Comparison of ENCODE assay signal across 9 mouse cellular contexts in the genomic region with DNA sequence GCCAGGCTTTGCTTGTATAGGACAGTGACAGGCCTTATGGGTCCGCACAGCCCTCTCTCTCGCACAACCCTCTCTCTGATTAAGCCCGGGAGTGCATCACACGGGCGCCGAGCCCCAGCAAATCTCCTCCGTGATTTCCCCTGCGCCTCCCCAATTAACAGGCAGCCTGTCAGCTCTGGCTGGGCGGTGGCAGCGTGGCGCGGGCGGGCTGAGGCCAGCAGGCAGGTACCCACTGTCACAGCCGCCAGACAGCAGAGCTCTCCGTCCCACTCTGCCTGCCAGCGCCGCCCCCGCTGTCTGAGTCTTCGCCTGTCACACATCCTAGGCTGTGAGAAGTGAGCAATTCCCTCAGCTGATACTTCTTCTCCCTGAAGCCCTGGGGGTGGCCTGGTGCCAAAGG.
DNase-seq lines count a peak whose midpoint lies in the region; ATAC-seq lines count a peak whose summit lies in the region.
"Had no signal": no experiment of that assay in that cellular context is flagged by ENCODE, and none has a peak within 500 bp of the region (broad histone marks: within the 10 kb centered on the region; RNA-seq: fewer than 3 reads in every experiment).

No protein-coding gene starts in this region.

- no peaks in the 10 kb centered on the region for H3K36me3 ChIP-seq in heart, embryonic 12.5 days

- H3K9ac ChIP-seq in heart, embryonic 12.5 days, result peak overlapping the region; percentile 23

- peak overlapping the region; percentile 68 for H3K4me2 ChIP-seq in heart, embryonic 12.5 days

- H3K9me3 ChIP-seq in heart, embryonic 12.5 days (replicated peaks), result no peaks in the 10 kb centered on the region

- WGBS in heart, embryonic 12.5 days, result 14% methylated on average over 19 of the region's 19 CpGs

- intact Hi-C loops in left cerebral cortex, postnatal 10 days (cut with DNase I), result no loop called here

- peaks cover 12% of the 10 kb centered on the region for H3K4me1 ChIP-seq in heart, embryonic 12.5 days (replicated peaks)

- H3K27ac ChIP-seq in heart, embryonic 12.5 days (ENCODE audit: poor library complexity, severe bottlenecking), result no peak overlapping the region

- H3K4me3 ChIP-seq in heart, embryonic 12.5 days, result peak overlapping the region; percentile 32

- ATAC-seq in heart, embryonic 12.5 days (ENCODE audit: insufficient number of reproducible peaks, low FRiP score), result no peak

- peaks cover 61% of the 10 kb centered on the region for H3K27me3 ChIP-seq in heart, embryonic 12.5 days (replicated peaks)
- H3K27me3 ChIP-seq: CH12.LX had no signal

- DNase-seq in heart, adult 11 months, result no peak
- DNase-seq in brain, adult 2 months (ENCODE audit: low read depth, low spot score), result peak; percentile 89
- peak; percentile 33 to 52 for DNase-seq in frontal cortex, postnatal 10 days (ENCODE audit: low spot score in 2 of 2)
- peak; percentile 27 to 76 for DNase-seq in left cerebral cortex, postnatal 10 days (ENCODE audit: extremely low spot score in 1 of 2, low spot score in 2 of 2)
- DNase-seq in right cerebral cortex, postnatal 10 days (ENCODE audit: low spot score in 2 of 2), result peak; percentile 71 to 74
- DNase-seq in thymus, postnatal 36 days, result no peak
- no peak for DNase-seq in adrenal gland, postnatal 14 days

Comparison
In these comparisons a context has a peak if more than half of its experiments do, and no peak if none do; other contexts are left out.
1. DNase-seq: peak in brain, adult 2 months (single experiment), frontal cortex, postnatal 10 days (2 of 2), left cerebral cortex, postnatal 10 days (2 of 2) and right cerebral cortex, postnatal 10 days (2 of 2); none in heart, adult 11 months (single experiment), thymus, postnatal 36 days (0 of 2) and adrenal gland, postnatal 14 days (single experiment).